Mouse (Mus musculus): ENCODE measurements around the gene Hoxa10. TPM values are rescaled to one million over a fixed set of nuclear protein-coding genes. Genes with fewer than 3 reads are reported as not detected.

The Hoxa10 gene
- polyA plus RNA-seq, 1 experiment from 2014 or later = 86.6 TPM

DNA sequence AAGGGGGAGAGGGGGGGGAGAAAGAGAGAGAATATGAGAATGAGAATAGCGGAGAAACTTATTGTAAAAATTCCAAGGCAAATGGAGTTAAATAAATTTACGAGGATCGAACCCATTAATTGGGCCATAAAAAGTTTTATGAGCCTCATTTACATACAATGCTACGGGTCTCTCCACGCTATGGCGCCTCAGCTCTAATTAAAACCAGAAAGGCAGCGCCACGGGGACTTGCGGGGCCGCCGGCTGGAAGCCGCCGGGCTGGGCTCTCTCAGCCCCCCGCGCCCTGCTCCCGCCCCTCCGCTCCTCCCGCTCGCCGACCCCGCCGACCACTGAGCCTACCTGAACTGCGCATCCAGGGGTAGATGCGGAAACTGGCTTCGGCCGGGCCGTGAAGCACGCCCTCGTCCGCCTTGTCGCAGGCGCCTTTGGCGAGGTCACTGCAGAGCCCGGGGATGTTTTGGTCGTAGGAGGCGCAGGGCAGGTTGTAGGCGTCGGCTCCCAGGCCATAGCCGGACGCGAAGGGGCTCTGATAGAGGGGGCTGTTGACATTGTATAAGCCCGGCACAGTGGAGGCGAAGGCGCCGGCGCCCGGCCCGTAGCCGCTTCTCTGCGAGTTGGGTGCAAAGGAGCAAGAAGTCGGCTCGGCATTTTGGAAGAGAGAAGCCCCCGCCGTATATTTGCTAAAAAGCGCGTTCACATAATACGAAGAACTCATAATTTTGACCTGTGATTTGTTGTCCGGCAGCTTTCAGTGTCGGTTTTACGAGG lies 23.8 kb downstream of the Hoxa10 start:
- ATAC-seq (ENCODE audit: low read depth) = peak; percentile 34; the same call in 1 of the 2 replicates
- no peaks in the 10 kb centered on the region for H3K36me3 ChIP-seq
- no peaks in the 10 kb centered on the region for H3K9me3 ChIP-seq
- H3K27ac ChIP-seq (replicated peaks) = peak overlapping the region; percentile 100
- H3K4me1 ChIP-seq (replicated peaks) = peaks cover 68% of the 10 kb centered on the region
- H3K27me3 ChIP-seq = no peaks in the 10 kb centered on the region
- H3K4me2 ChIP-seq = peak overlapping the region; percentile 97
- peak overlapping the region; percentile 96 for H3K4me3 ChIP-seq
- 1% methylated on average over 60 of the region's 60 CpGs for WGBS
- peak overlapping the region; percentile 100 for H3K9ac ChIP-seq

- no peaks in the 10 kb centered on the region for H3K27me3 ChIP-seq
- H3K36me3 ChIP-seq = no peaks in the 10 kb centered on the region
- ATAC-seq (ENCODE audit: low read depth) = no peak
- peak overlapping the region; percentile 100 for H3K27ac ChIP-seq (replicated peaks)
- peaks cover 68% of the 10 kb centered on the region for H3K4me1 ChIP-seq (replicated peaks)
- WGBS = 1% methylated on average over 30 of the region's 30 CpGs
- H3K4me2 ChIP-seq = peak overlapping the region; percentile 97
- peak overlapping the region; percentile 96 for H3K4me3 ChIP-seq
- no peaks in the 10 kb centered on the region for H3K9me3 ChIP-seq
- peak overlapping the region; percentile 100 for H3K9ac ChIP-seq
Measured at GRCm38 (mm10) chr6:52215771-52216535, 24.7 kb downstream of the Hoxa10 start.

DNA sequence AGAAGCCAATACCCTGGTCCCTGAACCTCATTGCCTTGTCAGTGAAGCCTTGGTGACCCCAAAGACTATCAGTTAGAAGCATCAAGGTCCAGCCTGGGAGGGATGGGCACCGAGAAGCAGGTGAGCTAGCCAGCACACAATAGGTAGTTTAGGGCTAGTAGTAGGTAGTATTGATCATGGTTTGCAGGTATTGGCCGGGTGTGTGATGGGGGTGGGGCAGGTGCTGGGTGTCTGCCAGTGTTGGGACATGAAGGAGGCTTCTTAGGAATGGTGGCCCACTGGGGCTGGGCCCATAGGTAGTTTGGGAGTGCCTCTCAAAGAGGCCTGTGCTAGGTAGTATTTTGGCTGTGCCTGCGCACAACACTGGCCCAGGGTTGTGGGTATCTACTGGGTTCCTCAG lies 25.6 kb downstream of the Hoxa10 start:
- H3K4me2 ChIP-seq = peak overlapping the region; percentile 97
- no peaks in the 10 kb centered on the region for H3K36me3 ChIP-seq
- H3K4me3 ChIP-seq = peak overlapping the region; percentile 96
- peak overlapping the region; percentile 100 for H3K9ac ChIP-seq
- 14% methylated on average over 3 of the region's 3 CpGs for whole genome bisulfite sequencing
- H3K27ac ChIP-seq (replicated peaks) = peak overlapping the region; percentile 100
- H3K27me3 ChIP-seq = no peaks in the 10 kb centered on the region
- no peaks in the 10 kb centered on the region for H3K9me3 ChIP-seq
- peaks cover 67% of the 10 kb centered on the region for H3K4me1 ChIP-seq (replicated peaks)
- ATAC-seq (ENCODE audit: low read depth) = no peak

DNA sequence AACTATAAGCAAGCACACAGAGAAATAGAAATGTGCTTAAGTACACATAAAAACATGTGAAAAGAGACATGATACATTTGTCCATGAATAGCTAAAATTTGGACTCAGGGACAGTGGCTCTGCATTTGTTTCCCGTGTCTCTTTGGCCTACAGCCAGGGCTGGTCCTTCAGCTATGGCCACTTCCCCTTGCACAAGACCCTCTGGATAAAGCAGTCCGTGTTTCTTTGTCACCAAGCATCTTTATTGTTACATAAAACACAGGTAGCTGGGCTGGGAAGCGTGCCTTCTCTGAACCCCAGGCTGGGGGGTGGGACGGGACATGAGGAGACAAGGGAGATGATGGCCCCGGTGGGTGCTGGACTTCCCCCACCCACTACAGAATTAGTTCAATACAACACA lies 26.4 kb downstream of the Hoxa10 start:
- Histone ChIP-seq H3K4me3 (peak overlapping the region; percentile 96), H3K4me2 (peak overlapping the region; percentile 97)

DNA sequence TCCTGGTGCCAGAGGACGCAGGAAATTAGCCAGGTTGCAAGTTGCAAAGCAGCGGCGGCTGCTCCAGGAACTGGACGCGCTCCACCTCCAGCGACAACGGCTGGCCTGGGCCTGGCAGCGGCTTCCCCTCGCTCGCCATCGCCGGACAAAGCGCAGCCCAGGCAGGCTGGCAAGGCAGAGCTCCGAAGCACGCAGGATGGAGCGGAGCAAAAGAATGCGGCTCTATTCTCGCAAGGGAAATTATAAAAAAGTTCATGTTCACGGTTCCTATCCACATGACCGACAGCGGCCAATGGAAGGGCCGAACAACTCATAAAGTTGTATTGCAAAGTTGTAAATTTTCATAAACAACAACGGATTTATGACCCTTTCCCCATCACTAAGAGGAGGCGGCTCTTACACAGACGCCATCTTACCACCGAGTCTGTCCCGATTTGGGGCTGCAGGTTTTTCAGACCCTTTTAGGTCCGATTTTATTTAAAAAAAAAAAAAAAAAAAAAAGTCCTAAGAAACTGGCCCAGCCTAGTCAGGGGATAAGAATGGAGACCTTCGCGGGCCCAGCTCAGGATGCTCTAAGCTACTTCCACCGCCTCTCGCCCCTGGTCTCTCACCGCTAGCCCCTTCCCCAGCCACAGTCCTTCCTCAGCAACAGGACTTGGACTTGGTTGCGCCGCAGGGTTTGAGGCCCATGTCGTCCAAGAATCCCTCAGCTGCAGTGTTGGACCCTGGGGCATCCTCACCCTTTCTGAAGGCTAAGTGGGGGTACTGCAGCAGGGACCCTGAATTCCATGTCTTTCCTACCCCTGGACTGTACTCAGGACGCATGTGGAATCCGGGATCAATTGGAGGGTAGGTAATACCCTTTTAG lies 27.3 kb downstream of the Hoxa10 start, which contains the start of the genes Hoxa3 and Gm28308:
Gene Hoxa3 (minus strand): TSS at position 218 of the 868 bp plus-strand sequence.
Gene Gm28308 (minus strand): TSS at position 221 of the 868 bp plus-strand sequence.
- H3K27ac ChIP-seq (replicated peaks) = peak within 1 kb of the TSS; percentile 100
- peak within 1 kb of the TSS; percentile 97 for H3K4me2 ChIP-seq
- peaks cover 65% of the 10 kb centered on the region for H3K4me1 ChIP-seq (replicated peaks)
- no peaks in the 10 kb centered on the region for H3K27me3 ChIP-seq
- no peaks in the 10 kb centered on the region for H3K9me3 ChIP-seq
- 3% methylated on average over 38 of the region's 38 CpGs for WGBS
- H3K4me3 ChIP-seq = peak within 1 kb of the TSS; percentile 96
- peak within 1 kb of the TSS; percentile 100 for H3K9ac ChIP-seq
- no peaks in the 10 kb centered on the region for H3K36me3 ChIP-seq
- peak; percentile 71 for ATAC-seq (ENCODE audit: low read depth)

More for the DNA sequence above, 26.4 kb downstream of the Hoxa10 start:
- Histone ChIP-seq H3K36me3 (no peaks in the 10 kb centered on the region), H3K9me3 (no peaks in the 10 kb centered on the region), H3K27me3 (no peaks in the 10 kb centered on the region), H3K27ac (replicated peaks) (peak overlapping the region; percentile 100), H3K4me1 (replicated peaks) (peaks cover 67% of the 10 kb centered on the region), H3K9ac (peak overlapping the region; percentile 100)
- ATAC-seq (ENCODE audit: low read depth) = no peak
- WGBS = 7% methylated on average over 5 of the region's 5 CpGs

DNA sequence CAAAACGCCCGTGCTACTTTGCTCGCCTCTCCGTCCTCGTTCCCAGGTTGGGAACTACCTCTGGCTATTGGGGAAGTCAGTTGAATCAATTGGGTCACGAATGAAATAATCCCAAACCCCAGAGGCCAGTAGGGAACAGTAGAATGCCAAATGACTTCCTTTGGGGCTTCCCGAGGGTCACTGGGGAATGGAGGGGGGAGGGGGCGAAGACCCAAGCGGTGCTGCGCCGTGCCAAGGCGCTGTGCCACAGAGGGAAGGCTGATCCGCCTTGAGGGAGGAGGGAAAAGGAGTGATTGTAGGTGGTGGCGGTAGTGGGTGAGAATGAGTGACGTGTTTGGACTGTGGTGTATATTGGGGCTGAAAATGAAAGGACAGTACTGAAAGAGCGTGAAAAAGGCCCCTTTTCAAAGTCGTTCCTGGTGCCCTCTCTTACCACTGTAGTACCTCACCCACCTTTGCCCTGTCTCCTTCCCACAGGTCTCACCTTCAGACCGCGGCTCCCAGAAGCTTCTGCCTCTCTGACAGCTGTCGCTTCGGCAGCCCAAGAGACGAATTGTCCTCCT lies 28.0 kb downstream of the Hoxa10 start:
- peak overlapping the region; percentile 96 for H3K4me3 ChIP-seq
- no peaks in the 10 kb centered on the region for H3K9me3 ChIP-seq
- H3K4me2 ChIP-seq = peak overlapping the region; percentile 97
- peaks cover 65% of the 10 kb centered on the region for H3K4me1 ChIP-seq (replicated peaks)
- no peaks in the 10 kb centered on the region for H3K27me3 ChIP-seq
- H3K27ac ChIP-seq (replicated peaks) = peak overlapping the region; percentile 100
- no peaks in the 10 kb centered on the region for H3K36me3 ChIP-seq
- 1% methylated on average over 22 of the region's 22 CpGs for WGBS
- peak overlapping the region; percentile 100 for H3K9ac ChIP-seq
- peak; percentile 29; the same call in 1 of the 2 replicates for ATAC-seq (ENCODE audit: low read depth)

- Histone ChIP-seq H3K36me3 (no peaks in the 10 kb centered on the region), H3K27ac (replicated peaks) (peak overlapping the region; percentile 100), H3K4me3 (peak overlapping the region; percentile 96), H3K4me2 (peak overlapping the region; percentile 97), H3K9me3 (no peaks in the 10 kb centered on the region), H3K4me1 (replicated peaks) (peaks cover 70% of the 10 kb centered on the region), H3K9ac (peak overlapping the region; percentile 100), H3K27me3 (no peaks in the 10 kb centered on the region)
- no peak for ATAC-seq (ENCODE audit: low read depth)
- under 1% methylated on average over 13 of the region's 13 CpGs for WGBS
Measured at GRCm38 (mm10) chr6:52211961-52212360, 28.7 kb downstream of the Hoxa10 start.

- Histone ChIP-seq H3K4me2 (peak overlapping the region; percentile 97), H3K27ac (replicated peaks) (peak overlapping the region; percentile 100), H3K36me3 (0 out of 2 replicates have a peak, but pooled peaks cover 4% of the 10 kb centered on the region), H3K27me3 (no peaks in the 10 kb centered on the region), H3K4me1 (replicated peaks) (peaks cover 76% of the 10 kb centered on the region), H3K9ac (peak overlapping the region; percentile 100), H3K9me3 (no peaks in the 10 kb centered on the region), H3K4me3 (peak overlapping the region; percentile 96)
- ATAC-seq (ENCODE audit: low read depth) = peak; percentile 24; the same call in 1 of the 2 replicates
- 1% methylated on average over 37 of the region's 37 CpGs for WGBS
Measured at GRCm38 (mm10) chr6:52211170-52211935, 29.3 kb downstream of the Hoxa10 start.

DNA sequence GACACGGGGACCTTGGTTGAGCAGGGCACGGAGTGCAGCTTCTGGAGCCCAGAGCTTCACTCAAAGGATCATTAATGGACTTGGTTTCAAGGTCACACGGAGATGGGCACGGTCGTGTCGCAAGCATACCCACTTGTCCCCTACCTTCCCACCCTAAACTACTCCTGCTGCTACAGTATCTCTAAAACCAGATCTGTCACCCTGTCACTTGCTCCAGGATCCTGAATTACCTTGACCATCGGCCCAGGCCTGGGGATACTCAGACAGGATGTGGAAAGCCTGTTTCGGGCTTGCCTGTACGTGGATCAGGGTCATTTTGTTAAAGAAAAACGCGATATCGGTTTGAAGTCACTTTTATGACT lies 31.0 kb downstream of the Hoxa10 start:
- ATAC-seq (ENCODE audit: low read depth) = no peak
- Histone ChIP-seq H3K9ac (peak overlapping the region; percentile 100), H3K4me1 (replicated peaks) (peaks cover 76% of the 10 kb centered on the region), H3K27me3 (no peaks in the 10 kb centered on the region), H3K9me3 (no peaks in the 10 kb centered on the region), H3K27ac (replicated peaks) (peak overlapping the region; percentile 100), H3K4me3 (peak overlapping the region; percentile 96), H3K36me3 (peaks cover 21% of the 10 kb centered on the region), H3K4me2 (peak overlapping the region; percentile 97)
- under 1% methylated on average over 12 of the region's 12 CpGs for WGBS

DNA sequence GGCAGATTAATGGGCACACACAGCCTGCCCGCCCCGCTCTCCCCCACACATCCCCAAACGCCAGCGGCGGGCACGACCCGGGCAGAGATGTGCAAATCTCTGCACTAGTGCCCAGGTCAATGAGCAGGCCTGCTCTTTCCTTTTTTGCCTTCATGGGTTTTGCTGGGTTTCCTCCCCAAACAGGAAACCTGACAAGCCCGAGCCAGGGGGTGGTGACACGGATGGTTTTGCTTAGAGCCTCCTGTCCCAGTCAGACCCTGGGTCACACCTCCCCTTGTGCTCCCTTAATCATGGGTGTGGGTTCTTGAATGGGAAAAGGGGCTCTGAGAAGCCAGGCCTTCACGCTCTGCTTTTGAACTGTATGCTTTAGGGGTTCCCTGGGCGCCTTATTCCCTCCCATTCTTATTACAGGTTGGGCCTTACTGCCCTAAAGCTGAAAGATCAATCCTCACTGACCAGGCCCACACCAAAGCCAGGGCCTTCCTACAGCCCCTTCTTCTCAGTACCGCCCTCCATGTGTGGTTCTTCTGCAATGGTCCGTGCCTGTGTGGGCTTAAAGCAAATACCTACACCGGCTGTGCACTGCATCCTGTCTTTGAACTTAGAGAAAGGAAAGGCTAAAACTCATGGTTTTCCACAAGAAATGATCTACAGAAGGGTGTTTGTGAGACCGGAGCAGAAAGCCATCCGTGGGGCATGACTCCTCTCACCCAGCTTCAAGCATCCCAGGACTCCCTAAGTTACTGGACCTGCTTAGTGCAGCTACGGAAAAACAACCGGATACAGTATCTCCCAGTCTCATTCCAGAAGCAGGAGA lies 31.6 kb downstream of the Hoxa10 start:
- peak overlapping the region; percentile 100 for H3K27ac ChIP-seq (replicated peaks)
- H3K4me2 ChIP-seq = peak overlapping the region; percentile 97

More for the DNA sequence above, 31.6 kb downstream of the Hoxa10 start:
- ATAC-seq (ENCODE audit: low read depth) = no peak
- Histone ChIP-seq H3K9me3 (no peaks in the 10 kb centered on the region), H3K9ac (peak overlapping the region; percentile 100), H3K4me1 (replicated peaks) (peaks cover 76% of the 10 kb centered on the region), H3K36me3 (peaks cover 25% of the 10 kb centered on the region), H3K4me3 (peak overlapping the region; percentile 96), H3K27me3 (no peaks in the 10 kb centered on the region)
- 4% methylated on average over 18 of the region's 18 CpGs for WGBS
